Mouse (Mus musculus): ENCODE results near the gene Hemgn. TPM values are rescaled to one million over a fixed set of nuclear protein-coding genes. Genes with fewer than 3 reads are reported as not detected.

Hemgn gene
- total RNA-seq (2021): 10 to 100 TPM in 1 of 2 experiments, 1 to 10 TPM in 1; 7.3 to 17.9 TPM
- long read RNA-seq, experiment 1, transcript Hemgn-202 (4 exons, 2,363 nt): major isoform, 5 of 6 reads
- long read RNA-seq, experiment 1, partial matches to known transcripts: 1 of 6 reads
- long read RNA-seq, experiment 1, other reads (novel, unspliced or antisense): 0 of 6 reads
- long read RNA-seq, experiment 2, transcript Hemgn-202 (4 exons, 2,363 nt): major isoform, 13 of 17 reads
- long read RNA-seq, experiment 2, partial matches to known transcripts: 4 of 17 reads
- long read RNA-seq, experiment 2, other reads (novel, unspliced or antisense): 0 of 17 reads

- DNase-seq (ENCODE audit: low spot score in 2 of 2): no peak
Measured at GRCm38 (mm10) chr4:46413406-46413805, at the start of gene Hemgn. TSS of gene Hemgn (minus strand) at chr4:46413506.

DNA sequence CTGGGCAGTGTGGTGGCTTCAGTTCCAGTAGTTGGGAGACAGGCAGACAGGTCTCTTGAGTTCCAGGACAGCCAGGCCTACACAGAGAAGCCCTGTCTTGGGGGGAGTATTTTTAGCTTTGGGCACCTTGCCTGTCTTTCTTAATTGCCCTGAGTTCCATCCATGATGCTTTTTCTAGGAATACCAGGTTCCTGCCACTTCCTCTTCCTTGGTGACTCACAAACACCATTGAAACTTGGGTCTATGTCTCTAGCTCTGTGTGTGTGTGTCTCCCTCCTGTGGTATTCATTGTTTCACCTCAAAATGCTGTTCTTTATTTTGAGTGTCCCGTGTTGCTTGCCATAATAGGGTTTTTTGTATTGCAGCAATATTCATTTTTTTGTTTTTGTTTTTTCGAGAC lies 45.1 kb upstream of the Hemgn start:
- no peak for DNase-seq (ENCODE audit: low spot score in 2 of 2)

GRCm38 (mm10) chr4:46457186-46457585 lies 43.9 kb upstream of the Hemgn start:
- DNase-seq (ENCODE audit: low spot score in 2 of 2): no peak

- no peak for DNase-seq (ENCODE audit: low spot score in 2 of 2)
Measured at GRCm38 (mm10) chr4:46456762-46457161, 43.5 kb upstream of the Hemgn start.

DNA sequence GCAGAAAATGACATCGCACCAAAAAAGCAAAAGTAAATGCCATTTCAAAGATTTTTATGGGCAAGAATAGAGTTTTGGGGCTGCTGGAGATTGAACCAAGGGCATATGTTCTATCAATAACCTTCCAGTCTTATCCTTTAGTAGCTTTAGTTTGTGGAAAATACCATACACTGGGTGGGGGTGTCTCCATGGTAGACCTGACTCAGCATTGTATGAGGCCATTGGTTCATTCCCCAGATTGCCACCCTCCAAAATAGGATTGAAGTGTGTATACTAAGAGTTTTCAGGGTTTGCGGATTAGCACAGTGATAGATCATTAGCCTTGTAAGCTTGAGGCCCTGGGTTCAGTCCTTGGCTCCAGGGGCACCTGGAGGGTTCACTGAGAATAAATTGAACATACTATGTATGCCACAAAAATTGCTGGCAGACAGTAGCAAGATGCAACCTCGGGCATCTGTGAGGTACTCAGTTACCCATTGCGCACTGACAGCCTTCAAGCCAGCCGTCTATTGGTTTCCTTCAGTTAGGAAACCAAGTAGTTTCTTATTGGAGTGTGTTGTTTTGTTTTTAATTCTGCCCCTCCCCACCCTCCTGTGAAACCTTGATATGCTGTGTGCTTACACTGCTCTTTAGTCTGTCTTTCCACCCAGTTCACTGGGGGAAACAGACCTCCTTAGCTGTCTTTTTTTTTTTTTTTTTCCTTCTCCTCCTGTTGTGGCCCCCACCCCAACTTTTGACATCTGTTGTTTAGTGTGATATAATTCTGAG lies 41.0 kb upstream of the Hemgn start:
- no peak for DNase-seq (ENCODE audit: low spot score in 2 of 2)

DNA sequence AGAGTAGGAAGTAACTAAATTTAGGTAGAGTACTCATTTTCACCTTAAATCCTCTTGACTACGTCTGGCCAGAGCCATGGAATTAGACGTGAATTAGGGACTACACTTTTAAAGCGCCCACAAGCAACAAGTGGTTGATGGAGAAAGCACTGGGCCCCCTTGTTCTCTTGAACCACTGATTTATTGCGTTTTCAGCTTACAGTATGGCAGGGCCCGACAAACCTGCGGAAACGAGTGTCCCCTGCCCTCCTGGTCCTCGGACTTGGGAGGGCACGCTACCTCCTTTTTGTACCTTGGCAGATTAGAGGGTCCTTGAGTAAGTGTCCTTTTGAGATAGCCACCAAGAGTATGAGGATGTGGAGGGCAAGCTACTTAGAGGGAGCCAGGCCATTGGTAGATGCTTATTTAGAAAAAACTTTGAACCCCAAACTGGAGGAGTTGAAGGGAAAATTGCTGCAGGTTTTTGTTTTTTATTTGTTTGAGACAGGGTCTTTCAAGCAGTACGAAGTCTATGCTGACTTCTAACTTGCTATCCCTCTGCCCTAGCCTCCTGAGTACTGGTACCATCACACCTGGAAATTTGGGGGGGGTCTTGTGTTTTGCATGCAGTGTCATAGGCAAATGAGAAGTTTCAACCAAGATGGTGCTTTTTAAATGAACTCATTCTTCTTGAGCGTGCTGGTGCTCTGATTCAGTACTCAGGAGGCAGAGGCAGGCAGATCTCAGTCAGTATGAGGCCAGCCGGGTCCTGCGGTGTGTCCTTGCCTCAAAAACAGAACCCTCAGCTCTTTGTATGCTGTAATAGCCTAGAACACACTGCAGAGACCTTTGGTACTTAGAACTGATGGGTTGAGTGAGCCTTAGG lies 39.8 kb upstream of the Hemgn start:
- DNase-seq (ENCODE audit: low spot score in 2 of 2): no peak

GRCm38 (mm10) chr4:46452481-46452850 lies 39.2 kb upstream of the Hemgn start:
- DNase-seq (ENCODE audit: low spot score in 2 of 2): peak; percentile 22 to 36

DNA sequence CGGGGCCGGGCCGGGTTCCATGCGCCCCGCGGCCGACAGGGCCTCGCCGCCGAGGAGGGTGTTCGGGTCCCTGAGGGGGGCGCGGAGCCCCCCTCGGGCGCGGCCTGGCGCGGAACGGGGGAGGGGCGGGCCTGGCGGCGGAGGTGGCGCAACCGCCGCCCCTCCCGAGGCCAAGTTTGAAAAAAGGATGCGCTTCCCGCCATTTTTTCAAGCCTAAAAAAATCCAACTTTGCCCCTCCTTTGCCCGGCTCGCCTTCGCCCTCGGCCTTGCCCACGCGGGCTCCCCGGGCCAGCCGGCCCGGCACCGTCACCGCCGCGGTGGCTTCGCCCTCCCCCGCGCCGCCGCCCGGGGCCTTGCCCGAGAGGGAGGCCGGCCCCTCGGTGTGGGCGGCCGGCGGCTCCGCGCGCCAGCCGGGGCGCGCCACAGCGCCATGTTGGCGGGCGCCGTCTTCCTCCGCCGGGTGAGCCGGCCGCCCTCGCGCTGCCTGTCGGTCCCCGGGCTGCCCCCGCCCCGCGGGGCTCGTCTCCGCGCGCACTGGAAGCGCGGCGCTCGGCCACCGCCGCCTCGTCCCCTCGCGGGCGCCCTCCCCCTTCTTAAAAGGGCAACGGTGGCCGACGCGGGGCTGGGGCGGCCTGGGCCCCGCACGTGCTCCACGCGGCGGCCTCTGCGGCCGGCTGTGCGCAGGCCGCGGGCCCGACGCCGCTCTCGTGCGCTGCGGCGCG lies 38.6 kb upstream of the Hemgn start:
- DNase-seq (ENCODE audit: low spot score in 2 of 2): peak; percentile 50 to 55

GRCm38 (mm10) chr4:46451240-46451757 lies 38.0 kb upstream of the Hemgn start:
- DNase-seq (ENCODE audit: low spot score in 2 of 2): peak; percentile 57 to 59

DNA sequence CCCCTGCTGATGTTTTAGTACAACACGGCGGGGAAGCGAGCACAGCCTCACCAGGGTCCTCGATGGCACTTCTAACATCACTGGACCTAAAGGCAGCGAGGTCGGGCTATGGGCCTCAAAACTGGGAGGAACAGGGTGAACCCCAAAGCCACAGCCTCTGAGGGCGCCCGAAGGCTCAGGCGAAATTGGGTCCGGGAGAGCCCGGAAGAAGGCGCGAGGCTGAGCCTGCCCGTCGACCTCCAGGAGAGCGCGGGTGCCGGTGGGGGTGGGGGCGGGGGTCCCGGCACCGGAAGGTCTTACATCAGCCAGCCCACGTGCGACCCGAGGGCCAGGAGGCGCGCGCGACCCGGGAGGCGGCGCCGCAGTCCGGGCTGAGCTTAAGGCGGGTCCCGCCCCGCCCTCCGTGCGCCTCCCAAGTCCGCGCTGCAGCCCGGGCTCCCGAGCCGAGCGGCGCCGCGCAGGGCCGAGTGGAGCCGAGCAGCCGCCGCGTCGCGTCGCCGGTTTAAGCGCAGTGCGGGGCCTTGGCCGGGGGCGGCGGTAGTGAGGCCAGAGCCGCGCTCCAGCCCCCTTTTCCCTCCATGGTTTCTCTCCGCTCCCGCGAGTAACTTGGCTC lies 37.3 kb upstream of the Hemgn start, which contains the start of gene Anp32b:
Anp32b (plus strand) TSS at position 384 of the 613 bp plus-strand sequence.
- DNase-seq (ENCODE audit: low spot score in 2 of 2): peak; percentile 84 to 91

GRCm38 (mm10) chr4:46450020-46450518 lies 36.8 kb upstream of the Hemgn start:
- no peak for DNase-seq (ENCODE audit: low spot score in 2 of 2)

- no peak for DNase-seq (ENCODE audit: low spot score in 2 of 2)
Measured at GRCm38 (mm10) chr4:46448886-46449285, 35.6 kb upstream of the Hemgn start.

DNA sequence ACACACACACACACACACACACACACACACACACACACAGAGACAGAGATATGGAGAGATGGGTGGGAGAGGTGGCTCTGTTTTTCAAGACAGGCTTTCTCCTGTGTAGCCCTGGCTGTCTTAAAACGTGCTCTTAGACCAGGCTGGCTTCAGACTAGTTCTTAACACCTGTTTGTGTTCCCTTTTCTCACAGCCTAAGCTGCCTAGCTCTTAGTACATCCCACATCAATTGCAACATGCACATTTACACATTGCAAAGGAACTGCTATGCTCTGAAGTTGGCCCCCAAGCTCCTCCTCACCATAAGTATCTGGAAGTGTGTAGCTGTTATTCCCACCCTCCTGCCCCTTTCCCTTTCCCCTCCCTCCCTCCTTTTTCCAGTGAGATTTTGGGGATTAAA lies 34.2 kb upstream of the Hemgn start:
- DNase-seq (ENCODE audit: low spot score in 2 of 2): no peak

- no peak for DNase-seq (ENCODE audit: low spot score in 2 of 2)
Measured at GRCm38 (mm10) chr4:46445237-46445945, 32.1 kb upstream of the Hemgn start.

DNA sequence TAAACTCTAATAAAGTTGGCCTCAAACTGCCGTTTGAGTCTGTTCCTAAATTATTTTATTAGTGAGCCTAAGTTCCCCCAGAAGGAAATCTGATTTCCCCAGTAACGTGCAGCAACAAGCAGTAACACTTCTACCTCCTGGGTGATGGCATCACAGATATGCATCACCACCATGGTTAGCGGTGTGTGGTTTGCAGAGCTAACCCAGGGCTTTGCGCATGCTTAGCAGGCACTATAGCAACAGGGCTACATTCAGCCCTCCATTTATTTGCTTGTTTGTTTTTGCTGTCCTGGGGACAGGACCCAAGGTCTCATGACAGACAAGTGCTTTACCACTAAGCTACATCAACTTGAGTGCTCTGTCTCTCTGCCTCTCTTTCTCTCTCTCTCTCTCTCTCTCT lies 29.2 kb upstream of the Hemgn start:
- DNase-seq (ENCODE audit: low spot score in 2 of 2): no peak

GRCm38 (mm10) chr4:46432339-46433036 lies 19.2 kb upstream of the Hemgn start:
- no peak for DNase-seq (ENCODE audit: low spot score in 2 of 2)

- DNase-seq (ENCODE audit: low spot score in 2 of 2): no peak
Measured at GRCm38 (mm10) chr4:46428903-46429499, 15.7 kb upstream of the Hemgn start.

DNA sequence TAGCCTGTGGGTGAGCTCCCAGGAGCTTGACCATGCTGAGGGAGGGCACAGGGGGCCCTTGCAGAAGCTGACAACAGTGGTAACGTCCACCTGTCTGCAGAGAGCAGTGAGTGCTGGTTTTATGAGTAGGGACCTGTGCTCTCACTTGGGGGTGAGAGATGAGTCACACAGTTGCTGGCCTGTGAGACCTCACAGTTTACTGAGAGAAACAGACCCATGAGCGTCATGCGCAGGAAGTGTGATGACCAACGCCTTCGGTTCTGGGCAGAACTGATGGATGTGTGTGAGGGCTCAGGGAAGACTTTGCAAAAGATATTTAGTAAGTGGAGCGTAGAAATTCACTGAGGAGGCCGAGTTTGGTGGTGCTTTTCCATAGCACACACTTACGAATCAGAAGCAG lies 9.3 kb upstream of the Hemgn start:
- DNase-seq (ENCODE audit: low spot score in 2 of 2): no peak
